Mouse (Mus musculus) bone marrow macrophage, adult 2 months (primary cell): ENCODE measurements around the gene Sdk2. TPM values are rescaled to one million over a fixed set of nuclear protein-coding genes. Genes with fewer than 3 reads are reported as not detected.

Source experiments
- H3K27ac ChIP-seq: 2 replicates; pipeline ENCODE4 v1.5.1; 2012; ENCODE audit warnings: low read depth, low read length; ENCODE audit not compliant: insufficient read depth
- H3K4me1 ChIP-seq: 2 replicates; pipeline ENCODE4 v1.6.1; 2012; ENCODE audit warnings: low read length; ENCODE audit not compliant: control insufficient read depth, insufficient read depth
- H3K4me3 ChIP-seq: 2 replicates; pipeline ENCODE4 v1.5.1; 2012; ENCODE audit warnings: mild to moderate bottlenecking, low read length, moderate library complexity; ENCODE audit not compliant: insufficient read depth
- CTCF ChIP-seq: IDR thresholded peaks from 2 replicates; pipeline ENCODE4 v1.5.1; 2012; ENCODE audit warnings: low read depth, mild to moderate bottlenecking, low read length, moderate library complexity
- POLR2A ChIP-seq: IDR thresholded peaks from 2 replicates; pipeline ENCODE4 v1.6.1; 2012; ENCODE audit warnings: mild to moderate bottlenecking, low read depth, low read length, borderline replicate concordance
- polyA plus RNA-seq: library from polyadenylated mRNA; stranded (reverse); fragments of >200 nt; gene quantifications from 2 replicates; pipeline ENCODE4 v1.2.4, GENCODE M21; 2012; ENCODE audit not compliant: missing spikeins, insufficient read depth, insufficient read length

The Sdk2 gene
- polyA plus RNA-seq, 1 experiment = not detected

- TF ChIP-seq CTCF (no peak), POLR2A (no peak)
- Histone ChIP-seq H3K27ac (no peak overlapping the region), H3K4me1 (peaks cover 53% of the 10 kb centered on the region), H3K4me3 (no peak overlapping the region)
Observed at GRCm38 (mm10) chr11:113763449-113763848, 303.4 kb downstream of the Sdk2 start.

- peaks cover 43% of the 10 kb centered on the region for H3K4me1 ChIP-seq
- no peak for TF ChIP-seq CTCF
- no peak for TF ChIP-seq POLR2A
- no peak overlapping the region for H3K27ac ChIP-seq
- H3K4me3 ChIP-seq = no peak overlapping the region
Observed at GRCm38 (mm10) chr11:113762136-113762797, 304.6 kb downstream of the Sdk2 start.

GRCm38 (mm10) chr11:113761646-113762045 lies 305.2 kb downstream of the Sdk2 start:
- H3K4me1 ChIP-seq = peaks cover 37% of the 10 kb centered on the region
- no peak overlapping the region for H3K4me3 ChIP-seq
- TF ChIP-seq CTCF (no peak), POLR2A (no peak)
- no peak overlapping the region for H3K27ac ChIP-seq

- no peak for TF ChIP-seq CTCF
- TF ChIP-seq POLR2A = no peak
- Histone ChIP-seq H3K27ac (no peak overlapping the region), H3K4me3 (no peak overlapping the region), H3K4me1 (peaks cover 27% of the 10 kb centered on the region)
Observed at GRCm38 (mm10) chr11:113760476-113760875, 306.4 kb downstream of the Sdk2 start.

GRCm38 (mm10) chr11:113758851-113759250 lies 308.0 kb downstream of the Sdk2 start:
- no peak overlapping the region for H3K27ac ChIP-seq
- TF ChIP-seq POLR2A = no peak
- no peak for TF ChIP-seq CTCF
- H3K4me1 ChIP-seq = peaks cover 22% of the 10 kb centered on the region
- no peak overlapping the region for H3K4me3 ChIP-seq

- Histone ChIP-seq H3K27ac (no peak overlapping the region), H3K4me3 (no peak overlapping the region), H3K4me1 (peaks cover 5% of the 10 kb centered on the region)
- TF ChIP-seq POLR2A (no peak), CTCF (no peak)
Observed at GRCm38 (mm10) chr11:113756578-113756977, 310.3 kb downstream of the Sdk2 start.

GRCm38 (mm10) chr11:113755878-113756277 lies 311.0 kb downstream of the Sdk2 start:
- Histone ChIP-seq H3K4me3 (no peak overlapping the region), H3K27ac (no peak overlapping the region), H3K4me1 (no peaks in the 10 kb centered on the region)
- TF ChIP-seq CTCF = no peak
- TF ChIP-seq POLR2A = no peak

GRCm38 (mm10) chr11:113754845-113755244 lies 312.0 kb downstream of the Sdk2 start:
- TF ChIP-seq POLR2A = no peak
- no peak for TF ChIP-seq CTCF
- H3K4me3 ChIP-seq = no peak overlapping the region
- peaks cover 2% of the 10 kb centered on the region for H3K4me1 ChIP-seq
- no peak overlapping the region for H3K27ac ChIP-seq

- H3K4me3 ChIP-seq = peak overlapping the region; percentile 73
- peaks cover 20% of the 10 kb centered on the region for H3K4me1 ChIP-seq
- H3K27ac ChIP-seq = no peak overlapping the region
- TF ChIP-seq CTCF (no peak), POLR2A (no peak)
Observed at GRCm38 (mm10) chr11:113752685-113753430, 314.0 kb downstream of the Sdk2 start.

GRCm38 (mm10) chr11:113752158-113752661 lies 314.6 kb downstream of the Sdk2 start:
- H3K4me3 ChIP-seq = peak overlapping the region; percentile 73

More at GRCm38 (mm10) chr11:113752158-113752661, 314.6 kb downstream of the Sdk2 start:
- peaks cover 25% of the 10 kb centered on the region for H3K4me1 ChIP-seq
- no peak for TF ChIP-seq POLR2A
- no peak for TF ChIP-seq CTCF
- H3K27ac ChIP-seq = peak overlapping the region; percentile 85
